Mouse (Mus musculus) myocyte (in vitro differentiated cells): Measurements from ENCODE around the gene Cacna1d.

Experiments
- CEBPB ChIP-seq: IDR thresholded peaks from 2 replicates; pipeline ENCODE4 v1.6.1; 2011; ENCODE audit warnings: mild to moderate bottlenecking, moderate library complexity; ENCODE audit not compliant: poor library complexity, insufficient read depth, severe bottlenecking
- E2F4 ChIP-seq: IDR thresholded peaks from one replicate; pipeline ENCODE4 v1.6.1; 2011; ENCODE audit warnings: mild to moderate bottlenecking, control low read depth, moderate library complexity; ENCODE audit not compliant: insufficient read depth
- MAX ChIP-seq: IDR thresholded peaks from one replicate; pipeline ENCODE4 v1.6.1; 2011; ENCODE audit warnings: low read depth, mild to moderate bottlenecking, control low read depth
- MYOD1 ChIP-seq, 3 experiments: IDR thresholded peaks; one replicate each; pipeline ENCODE4 v1.6.1; 2011; ENCODE audit warnings: control low read depth in 2 of 3, low read depth in 2 of 3, mild to moderate bottlenecking in 2 of 3, moderate library complexity in 1 of 3; ENCODE audit not compliant: insufficient read length in 2 of 3, control insufficient read depth in 1 of 3
- MYOG ChIP-seq, 3 experiments: IDR thresholded peaks; one replicate each; pipeline ENCODE4 v1.6.1; 2011; ENCODE audit warnings: control low read depth in 2 of 3, low read depth in 2 of 3, mild to moderate bottlenecking in 2 of 3; ENCODE audit not compliant: insufficient read length in 2 of 3, control insufficient read depth in 1 of 3, insufficient read depth in 1 of 3
- POLR2A ChIP-seq: IDR thresholded peaks from one replicate; pipeline ENCODE4 v1.6.1; 2011; ENCODE audit warnings: low read depth, mild to moderate bottlenecking, control low read depth, moderate library complexity; ENCODE audit not compliant: insufficient read length
- POLR2AphosphoS2 ChIP-seq: IDR thresholded peaks from one replicate; pipeline ENCODE4 v1.6.1; 2011; ENCODE audit warnings: low read depth, control low read depth; ENCODE audit not compliant: insufficient read length
- SRF ChIP-seq: IDR thresholded peaks from one replicate; pipeline ENCODE4 v1.6.1; 2011; ENCODE audit warnings: low read depth; ENCODE audit not compliant: control insufficient read depth, insufficient read length
- USF1 ChIP-seq: IDR thresholded peaks from one replicate; pipeline ENCODE4 v1.6.1; 2011; ENCODE audit warnings: low read depth, mild to moderate bottlenecking, control low read depth, moderate library complexity

DNA sequence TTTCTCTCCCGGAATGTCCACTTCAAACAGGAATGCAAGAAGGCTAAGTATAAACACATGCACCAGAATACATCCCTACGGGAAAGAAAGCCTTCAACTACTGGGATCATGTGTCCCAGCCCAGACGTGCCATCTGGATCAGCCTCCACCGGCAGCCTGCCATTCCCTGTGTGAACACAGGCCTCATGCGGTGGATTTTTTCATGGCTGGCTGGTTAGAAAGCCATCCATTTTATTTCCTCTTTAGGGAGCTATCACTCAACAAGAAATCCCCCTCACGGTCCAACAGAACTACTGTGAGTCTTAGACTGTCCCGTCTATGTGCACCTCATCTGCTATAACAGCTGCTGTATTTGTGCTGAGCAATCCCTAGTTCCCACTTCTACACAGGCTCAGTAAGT, 343.5 kb downstream of the Cacna1d start:
- TF ChIP-seq CEBPB (no peak), SRF (no peak), MYOD1 (IDR thresholded peaks at IDR 0.05; ENCODE audit: control insufficient read depth in 1 of 3, insufficient read length in 2 of 3, low read depth in 2 of 3) (no peak), POLR2AphosphoS2 (no peak), POLR2A (no peak), MYOG (IDR thresholded peaks at IDR 0.05; ENCODE audit: control insufficient read depth in 1 of 3, insufficient read depth in 1 of 3, insufficient read length in 2 of 3, low read depth in 2 of 3) (no peak), MAX (no peak), USF1 (no peak), E2F4 (no peak)
